Mouse (Mus musculus) erythroblast, embryonic 14.5 days (primary cell): Measurements from ENCODE around the gene Fkbp7. TPM values are rescaled to one million over a fixed set of nuclear protein-coding genes. Genes with fewer than 3 reads are reported as not detected.

Experiments
- H3K27me3 ChIP-seq: 2 replicates; pipeline ENCODE4 v1.6.1; 2012; ENCODE audit warnings: inconsistent platforms; ENCODE audit not compliant: control insufficient read depth
- H3K36me3 ChIP-seq: 2 replicates; pipeline ENCODE4 v1.6.1; 2012; ENCODE audit warnings: mild to moderate bottlenecking, inconsistent platforms; ENCODE audit not compliant: control insufficient read depth
- H3K4me1 ChIP-seq: 2 replicates; pipeline ENCODE4 v1.6.1; 2012; ENCODE audit warnings: inconsistent platforms; ENCODE audit not compliant: control insufficient read depth
- H3K4me3 ChIP-seq: replicated peaks from 2 replicates; pipeline ENCODE3; 2012; ENCODE audit warnings: moderate library complexity, mild to moderate bottlenecking, inconsistent platforms
- H3K9me3 ChIP-seq: 2 replicates; pipeline ENCODE4 v1.6.1; 2012; ENCODE audit warnings: low read length, inconsistent platforms, mixed read lengths; ENCODE audit not compliant: control insufficient read depth
- GATA1 ChIP-seq: IDR thresholded peaks from 2 replicates; pipeline ENCODE4 v1.6.1; 2012; ENCODE audit warnings: low read length, inconsistent platforms, mixed read lengths
- TAL1 ChIP-seq: IDR thresholded peaks from 3 replicates; pipeline ENCODE4 v1.6.1; 2012; ENCODE audit warnings: low read length, inconsistent platforms, mixed read lengths
- polyA plus RNA-seq: library from polyadenylated mRNA; stranded (reverse); fragments of >175 nt; gene quantifications from 2 replicates; pipeline ENCODE4 v1.2.3, GENCODE M21; 2012

Fkbp7 gene
- polyA plus RNA-seq, 1 experiment: 0.07 TPM

GRCm38 (mm10) chr2:76621724-76622123 lies 51.2 kb downstream of the Fkbp7 start:
- no peaks in the 10 kb centered on the region for H3K4me1 ChIP-seq
- H3K9me3 ChIP-seq: peaks cover 3% of the 10 kb centered on the region
- no peak overlapping the region for H3K4me3 ChIP-seq
- no peaks in the 10 kb centered on the region for H3K36me3 ChIP-seq
- H3K27me3 ChIP-seq: no peaks in the 10 kb centered on the region
- TF ChIP-seq TAL1 (no peak), GATA1 (no peak)

- no peak overlapping the region for H3K4me3 ChIP-seq
- no peaks in the 10 kb centered on the region for H3K4me1 ChIP-seq
- no peaks in the 10 kb centered on the region for H3K36me3 ChIP-seq
- TF ChIP-seq TAL1: no peak
- no peak for TF ChIP-seq GATA1
- H3K9me3 ChIP-seq: no peaks in the 10 kb centered on the region; the same call in 1 of the 2 replicates
- H3K27me3 ChIP-seq: no peaks in the 10 kb centered on the region
Measured at GRCm38 (mm10) chr2:76620188-76620587, 52.7 kb downstream of the Fkbp7 start.

- no peaks in the 10 kb centered on the region for H3K4me1 ChIP-seq
- TF ChIP-seq GATA1: no peak
- no peak for TF ChIP-seq TAL1
- no peaks in the 10 kb centered on the region for H3K36me3 ChIP-seq
- H3K9me3 ChIP-seq: no peaks in the 10 kb centered on the region
- no peak overlapping the region for H3K4me3 ChIP-seq
- H3K27me3 ChIP-seq: no peaks in the 10 kb centered on the region
Measured at GRCm38 (mm10) chr2:76618078-76618477, 54.8 kb downstream of the Fkbp7 start.

Other genes starting within 250 kb of the Fkbp7 start
- 0.05 and 0.07 TPM in 2 replicates for gene Prkra, start 25.1 kb downstream of the Fkbp7 start, polyA plus RNA-seq
- gene Pjvk, start 24.6 kb downstream of the Fkbp7 start, polyA plus RNA-seq: not detected in 2 replicates
- gene Plekha3, start 2.2 kb upstream of the Fkbp7 start, polyA plus RNA-seq: 0.02 and 0.08 TPM in 2 replicates